Mouse (Mus musculus) lung, postnatal 36 days (tissue): ENCODE results near the gene Ptpra.

ENCODE experiments used
- DNase-seq: peaks from one replicate; pipeline ENCODE4 v3.0.0; 2022; ENCODE audit warnings: mixed read lengths

Gene Ptpra

DNA sequence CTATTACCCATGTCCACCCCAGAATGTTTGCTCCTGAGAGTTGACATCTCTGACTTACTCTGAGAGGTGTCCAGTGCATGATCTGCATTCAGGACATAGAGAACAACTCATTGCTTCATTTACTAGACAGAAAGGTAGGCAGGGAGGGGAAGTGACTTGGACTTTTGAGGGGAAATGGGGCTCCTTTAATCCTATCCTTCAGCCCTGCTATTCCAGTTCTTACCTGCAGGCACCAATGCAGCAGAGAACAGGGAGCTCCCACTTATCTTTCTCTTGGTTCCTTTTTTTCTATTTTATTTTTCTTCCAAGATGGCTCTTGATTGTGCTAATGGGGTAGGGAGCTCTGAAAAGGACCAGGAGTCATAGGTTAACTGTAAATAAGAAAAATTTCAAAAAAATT, 1.6 kb upstream of the Ptpra start:
- DNase-seq = no peak

DNA sequence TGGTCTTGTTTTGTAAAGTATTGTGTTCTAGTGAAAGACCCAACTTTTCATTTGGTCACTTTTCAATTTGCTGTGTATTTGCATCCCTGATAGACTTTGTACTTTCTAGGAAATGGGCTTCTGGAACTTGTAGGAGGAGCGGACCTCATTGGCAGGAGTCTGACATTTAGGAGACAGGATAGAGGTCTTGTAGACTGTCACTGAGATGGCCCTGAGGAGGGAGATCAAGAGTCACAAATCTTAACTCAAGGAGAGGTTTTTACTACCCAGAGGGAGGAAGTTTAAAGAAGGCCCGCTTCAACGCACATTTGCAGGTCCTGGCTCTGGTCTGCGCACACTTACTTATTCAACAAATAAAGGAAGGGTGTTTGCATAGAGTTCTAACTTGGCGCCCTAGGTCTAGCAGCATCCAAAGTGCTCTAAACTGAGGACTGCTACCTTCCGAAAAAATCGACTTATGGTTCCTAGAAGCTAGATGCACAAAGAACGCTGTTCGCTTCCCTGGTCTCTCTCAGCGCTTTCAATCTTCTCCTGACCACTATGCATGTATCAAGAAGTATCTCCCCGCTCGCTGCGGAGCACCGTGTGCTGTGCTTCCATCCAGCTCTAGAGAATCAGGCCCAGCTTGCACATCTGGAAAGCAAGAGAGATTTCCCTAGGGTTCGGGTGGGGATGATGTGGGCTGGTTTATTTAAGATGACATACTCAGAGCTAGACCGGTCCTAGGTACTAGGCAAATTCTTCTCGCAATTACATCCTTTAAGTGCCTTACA, 871 bp upstream of the Ptpra start:
- DNase-seq = no peak

DNA sequence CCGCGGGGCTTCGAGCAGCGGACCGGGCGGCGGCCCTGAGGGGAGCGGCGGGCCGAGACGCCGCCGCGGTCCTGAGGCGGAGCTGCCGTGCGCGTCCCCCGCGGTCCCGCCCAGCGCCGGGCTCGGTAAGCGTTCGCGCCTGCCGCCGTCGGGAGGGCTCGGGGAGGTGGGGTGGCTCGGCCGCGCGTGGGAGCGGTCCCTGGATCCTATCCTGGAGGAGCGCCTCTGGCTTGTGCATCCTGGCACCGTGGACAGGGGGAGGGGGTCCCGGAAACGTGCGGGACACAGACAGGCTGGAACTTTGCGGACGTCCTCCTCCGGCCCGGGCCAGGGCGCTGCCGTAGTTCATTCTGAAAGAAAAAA, 337 bp downstream of the Ptpra start:
- peak; percentile 69 for DNase-seq

DNA sequence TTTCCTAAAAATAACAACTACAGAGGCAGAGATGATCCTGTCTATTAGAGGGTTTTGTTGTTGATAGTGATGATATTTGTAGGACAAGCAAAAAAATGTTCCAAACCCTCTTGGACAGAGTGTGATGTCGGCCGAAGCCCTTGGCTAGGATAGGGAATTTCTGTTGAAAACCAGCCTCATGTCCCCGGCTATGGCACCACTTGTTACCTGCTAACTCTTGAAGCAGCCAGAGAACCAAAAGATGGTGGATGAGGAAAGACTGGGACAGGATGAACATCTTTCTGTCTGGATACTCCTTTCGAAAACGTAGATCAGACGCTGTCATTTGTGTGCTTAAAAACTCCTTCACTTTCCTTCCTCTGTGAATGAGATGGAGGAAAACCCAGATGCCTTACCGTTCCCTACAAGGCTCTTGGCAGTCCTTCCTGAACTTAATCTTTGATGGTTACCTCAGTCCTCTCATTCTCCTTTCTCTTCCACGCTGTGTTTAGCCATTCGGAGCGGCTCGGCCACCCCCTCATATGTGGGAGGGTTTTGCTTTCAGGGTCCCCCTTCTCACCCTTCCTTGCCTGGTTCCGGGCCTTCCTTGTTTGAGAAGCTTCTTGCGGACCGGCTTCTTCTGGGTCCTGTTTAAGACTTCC, 1.1 kb downstream of the Ptpra start:
- no peak for DNase-seq

DNA sequence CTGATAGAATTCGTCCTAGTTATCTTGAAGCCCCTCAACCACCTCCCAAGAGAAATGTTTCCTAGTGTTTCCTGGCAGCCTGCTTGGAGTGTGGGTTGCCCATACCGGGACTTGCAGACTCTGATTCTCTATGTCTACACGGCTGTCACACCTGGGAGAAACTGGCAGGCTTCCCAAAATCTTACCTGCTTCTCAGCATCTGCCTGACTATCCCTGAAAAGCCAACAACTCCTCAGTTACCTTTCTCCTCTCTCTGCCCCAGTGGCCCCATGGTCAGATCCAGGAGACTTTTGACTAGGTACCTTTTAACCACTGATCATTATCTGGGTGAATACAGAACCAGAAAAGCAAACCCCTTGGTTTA, 1.6 kb downstream of the Ptpra start:
- no peak for DNase-seq

DNA sequence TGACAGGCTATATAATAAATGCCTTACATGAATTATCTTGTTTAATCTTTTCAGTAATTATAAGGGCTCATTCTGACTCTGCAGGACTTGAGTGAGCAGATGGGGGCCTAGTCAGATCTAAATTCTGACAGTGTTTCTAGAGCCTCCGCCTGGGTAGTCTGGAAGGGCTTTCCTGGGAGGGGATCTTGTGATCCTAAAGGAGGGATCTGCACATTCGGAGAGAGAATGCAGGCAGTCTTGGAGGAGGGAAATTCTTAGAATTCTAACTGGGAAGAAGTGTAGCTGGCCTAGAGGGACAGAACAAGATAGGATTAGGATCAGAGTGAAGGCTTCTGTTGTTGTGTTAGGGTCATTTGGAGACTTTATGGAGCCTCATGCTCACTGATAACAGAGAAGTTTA, 2.2 kb downstream of the Ptpra start:
- DNase-seq = no peak

DNA sequence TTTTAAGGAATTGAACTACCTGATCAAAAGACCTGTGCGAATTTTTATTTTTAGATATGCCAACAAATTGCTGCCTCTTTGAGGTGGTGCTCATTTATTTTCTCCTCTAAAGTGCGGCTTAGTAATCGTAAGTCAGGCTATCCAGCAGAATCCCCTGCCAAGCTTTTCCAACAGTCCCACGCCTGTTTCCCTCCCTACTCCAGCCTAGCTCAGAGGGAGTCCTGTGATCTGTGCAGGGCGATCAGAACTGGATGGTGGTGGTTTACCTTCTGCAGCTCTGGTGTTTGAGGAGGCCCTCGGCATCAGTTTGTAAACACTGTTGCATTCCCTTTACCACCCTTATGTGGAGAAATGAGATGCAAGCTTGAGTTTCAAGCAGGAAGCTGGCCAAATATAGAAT, 3.3 kb downstream of the Ptpra start:
- DNase-seq = no peak

DNA sequence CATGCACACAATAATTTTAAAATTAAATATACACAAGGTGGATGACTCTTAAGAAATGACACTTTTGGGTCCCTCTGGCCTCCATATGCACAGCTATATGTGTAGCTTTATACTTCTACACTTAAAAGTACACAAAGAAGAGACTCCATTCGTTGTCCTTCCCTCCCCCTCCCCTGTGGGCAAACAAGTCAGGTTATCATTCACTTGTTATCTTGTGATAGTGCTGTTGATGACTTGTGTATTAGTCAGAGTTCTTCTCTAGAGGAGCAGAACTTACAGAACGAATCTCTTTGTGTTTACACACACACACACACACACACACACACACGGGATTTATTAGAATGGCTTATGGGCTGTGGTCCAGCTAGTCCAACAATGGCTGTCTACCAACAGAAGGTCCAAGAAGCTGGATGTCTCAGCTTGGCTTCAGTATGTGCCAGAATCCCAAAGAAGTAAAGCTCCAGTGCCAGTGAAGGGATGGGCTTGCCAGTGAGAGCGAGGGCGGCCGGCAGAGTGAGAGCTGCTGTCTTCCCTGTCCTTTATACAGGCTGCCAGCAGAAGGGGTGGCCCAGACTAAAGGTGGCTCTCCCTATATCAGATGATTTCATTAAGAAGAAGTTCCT, 4.8 kb downstream of the Ptpra start:
- DNase-seq = peak; percentile 24

DNA sequence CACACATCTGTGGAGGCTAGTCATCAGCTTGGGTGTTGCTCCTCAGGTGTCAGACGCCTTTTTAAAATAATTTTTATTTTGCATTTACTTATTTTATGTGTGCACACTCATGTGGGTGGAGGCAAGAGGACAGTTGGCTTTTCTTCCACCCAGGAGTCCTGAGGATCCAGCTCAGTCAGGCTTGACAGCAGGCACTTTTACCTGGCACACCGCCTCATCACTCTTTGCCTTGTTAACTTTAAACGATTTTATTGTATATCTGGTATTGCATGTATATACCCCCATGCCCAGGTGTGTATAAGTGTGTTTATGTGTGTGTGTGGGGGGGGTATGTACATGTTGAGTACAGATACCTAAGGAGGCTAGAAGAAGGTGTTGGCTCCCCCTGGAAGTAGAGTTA, 7.8 kb downstream of the Ptpra start:
- DNase-seq = no peak

DNA sequence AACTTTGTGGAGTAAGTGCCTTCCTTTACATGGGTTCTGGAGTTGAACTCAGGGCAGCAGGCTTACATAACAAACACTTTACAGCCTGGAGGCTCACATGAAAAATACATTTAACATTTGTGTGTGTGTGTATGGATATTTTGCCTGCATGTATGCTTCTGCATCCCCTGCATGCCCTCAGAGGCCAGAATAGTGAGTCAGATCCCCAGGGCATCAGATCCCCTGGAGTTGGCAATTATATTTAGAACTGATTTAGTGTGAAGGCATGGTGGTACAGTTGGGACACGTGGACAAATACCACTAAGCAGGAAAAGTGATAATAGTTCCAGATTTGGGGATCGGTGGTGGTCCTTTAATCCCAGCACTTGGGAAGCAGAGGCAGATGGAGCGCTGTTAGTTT, 9.5 kb downstream of the Ptpra start:
- DNase-seq = no peak

DNA sequence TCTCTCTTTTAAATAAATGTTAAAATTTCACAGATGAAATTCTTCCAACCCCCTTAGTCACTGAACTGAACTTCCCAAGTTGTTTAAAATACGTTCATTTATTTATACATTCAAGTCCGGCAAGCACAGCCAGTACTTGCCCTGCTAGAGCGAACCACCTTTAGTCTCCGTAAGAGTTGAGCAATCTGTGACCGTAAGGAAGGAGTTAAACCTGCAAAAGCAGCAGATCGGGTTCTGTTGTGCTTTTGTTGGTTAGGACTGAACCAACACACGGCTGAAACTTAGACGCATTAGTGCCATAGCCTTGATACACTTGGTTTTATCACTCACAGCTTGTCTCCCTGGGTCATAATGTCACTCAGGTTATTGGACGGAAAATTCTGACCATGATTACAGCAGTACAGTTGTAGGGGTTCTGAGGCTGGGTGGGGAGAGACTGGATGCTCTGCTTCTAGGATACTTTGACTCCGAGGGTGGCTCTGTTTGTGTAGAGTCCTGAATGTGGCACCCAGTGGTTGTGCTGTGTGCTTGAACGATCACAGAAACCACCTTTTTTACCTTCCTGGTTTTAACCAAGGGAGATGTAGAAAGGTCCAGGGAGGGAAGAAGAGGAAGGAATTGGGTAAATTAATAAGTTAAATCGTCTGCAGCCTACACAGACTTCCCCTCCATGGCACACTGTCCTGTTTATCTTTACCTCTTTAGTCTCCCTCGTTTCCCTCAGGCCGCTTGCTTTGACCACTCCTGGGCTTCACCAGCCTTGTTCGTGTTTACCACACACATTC, 11.4 kb downstream of the Ptpra start:
- no peak for DNase-seq

DNA sequence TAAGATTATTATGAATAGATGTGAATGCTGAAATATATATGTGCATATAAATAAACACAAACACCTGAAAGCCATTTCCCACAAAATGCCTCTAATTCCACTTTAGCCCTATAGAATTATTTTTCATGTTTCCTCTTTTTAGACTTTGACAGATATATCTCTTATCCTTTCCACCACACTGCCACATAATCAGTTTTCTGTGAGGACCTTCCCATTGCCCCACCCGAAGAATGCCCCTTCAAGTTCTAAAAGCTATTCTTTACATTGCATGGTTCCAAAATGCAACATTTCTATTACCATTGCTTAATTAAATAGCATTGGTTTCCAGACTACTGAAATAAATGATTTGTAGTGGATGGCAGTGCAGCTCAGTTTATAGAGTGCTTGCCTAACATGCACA, 16.4 kb downstream of the Ptpra start:
- DNase-seq = no peak

DNA sequence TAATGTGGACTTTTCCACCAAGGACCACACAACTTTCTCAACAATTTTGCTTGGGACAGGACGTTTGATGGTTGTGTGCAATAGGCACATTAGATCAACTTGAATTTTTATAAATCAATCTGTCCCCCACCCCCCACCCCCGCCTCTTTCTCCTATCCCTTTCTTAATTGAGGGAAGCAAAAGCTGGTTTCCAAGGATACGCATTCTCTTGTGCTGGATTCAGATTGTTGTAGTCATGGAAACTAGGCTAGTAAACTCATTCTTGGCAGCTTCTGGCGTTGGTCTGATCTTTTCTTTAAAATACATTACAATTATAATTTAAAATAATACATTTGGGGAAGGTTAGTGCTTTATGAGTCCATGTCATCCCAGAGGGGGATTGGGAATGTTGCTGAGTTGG, 19.3 kb downstream of the Ptpra start:
- DNase-seq = no peak

DNA sequence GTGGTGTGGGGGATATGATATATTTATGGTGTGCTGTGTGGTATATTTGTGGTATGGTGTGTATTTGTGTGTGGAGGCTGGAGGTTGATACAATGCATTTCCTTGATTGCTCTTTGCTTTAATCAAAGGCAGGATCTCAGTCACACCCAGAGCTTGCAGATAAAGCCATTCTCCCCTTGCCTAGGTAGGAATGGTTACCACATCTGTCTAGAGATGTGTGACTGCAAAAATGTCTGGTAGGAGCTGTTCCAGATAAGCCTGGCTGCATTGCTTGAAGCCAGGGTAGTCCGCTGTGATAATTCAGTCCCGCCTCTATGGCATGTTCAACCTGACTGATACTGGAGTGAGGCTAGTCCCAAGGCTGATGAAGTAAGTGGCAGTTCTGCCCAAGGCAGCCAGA, 19.9 kb downstream of the Ptpra start:
- no peak for DNase-seq

DNA sequence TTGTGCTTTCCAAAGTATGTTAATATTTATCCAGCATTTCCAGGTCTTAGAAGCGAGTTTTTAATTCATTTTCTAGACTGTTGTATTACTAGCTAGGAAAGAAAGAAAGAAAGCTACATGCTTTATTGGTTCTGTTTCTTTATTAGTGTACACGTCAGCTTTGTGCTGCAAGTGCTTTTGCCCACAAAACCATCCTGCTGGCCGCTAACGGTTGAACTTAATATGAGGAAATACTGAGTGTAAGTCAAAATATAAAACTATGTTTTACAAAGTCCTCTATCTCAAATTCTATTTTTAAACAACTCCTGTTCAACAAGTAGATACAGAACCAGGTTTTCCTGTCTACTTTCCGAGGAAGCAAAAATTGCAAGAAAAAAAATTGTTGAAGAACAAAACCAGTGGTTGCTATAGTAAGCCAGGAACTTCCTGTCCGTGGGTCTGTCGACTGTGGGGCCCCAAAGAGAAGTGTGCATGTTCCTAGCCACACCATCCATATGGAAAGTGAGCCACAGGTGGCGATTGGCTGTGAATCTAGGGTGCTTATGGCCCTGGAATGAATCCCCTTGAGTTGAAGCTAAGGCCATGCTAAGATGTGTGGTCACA, 22.9 kb downstream of the Ptpra start:
- DNase-seq = no peak

DNA sequence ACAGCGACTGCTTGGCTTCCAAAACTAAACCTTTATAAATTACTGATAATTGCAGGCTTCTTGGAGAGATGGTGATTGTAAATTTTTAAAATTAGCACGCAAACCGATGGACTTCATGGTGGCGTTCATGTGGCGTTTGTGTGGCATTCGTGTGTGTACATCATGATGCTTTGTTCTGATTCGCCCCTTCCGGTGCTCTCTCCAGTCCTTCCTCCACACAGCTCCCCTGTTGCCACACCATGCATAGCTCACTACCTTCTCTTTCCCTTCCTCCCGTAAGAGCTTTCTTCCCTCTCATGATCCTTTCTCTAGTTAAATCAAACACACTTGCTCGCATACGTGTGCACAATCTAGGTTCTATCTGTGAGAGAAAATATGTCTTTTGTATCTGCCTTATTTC, 25.7 kb downstream of the Ptpra start:
- no peak for DNase-seq

DNA sequence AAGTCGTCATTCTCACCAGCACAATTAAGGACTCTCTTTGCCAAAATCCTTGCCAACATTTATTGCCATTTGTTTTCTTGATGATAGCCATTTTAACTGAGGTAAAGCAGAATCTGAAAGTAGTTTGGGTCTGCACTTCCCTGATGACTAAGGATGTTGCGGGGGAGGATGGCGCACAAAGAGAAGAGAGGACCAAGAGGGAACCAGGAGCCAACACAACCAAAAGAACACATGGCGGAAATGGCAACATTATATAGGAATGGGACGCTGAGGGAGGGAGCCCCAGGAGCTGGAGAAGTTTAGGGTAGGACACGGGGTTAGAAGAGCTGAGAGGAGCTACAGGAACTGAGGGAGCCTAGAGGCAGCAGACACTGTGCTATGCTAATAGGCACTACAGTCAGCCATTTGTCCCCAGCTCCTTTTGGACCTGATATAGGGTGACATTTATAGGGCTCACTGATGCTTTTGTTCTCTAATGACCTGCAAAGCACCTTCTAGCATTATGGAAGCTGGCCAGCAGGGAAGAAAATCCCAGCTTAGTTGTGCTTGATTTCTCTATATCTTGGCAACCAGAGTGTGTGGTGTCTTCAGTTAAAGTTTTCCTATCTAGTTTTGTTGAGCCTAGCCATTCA, 26.7 kb downstream of the Ptpra start:
- DNase-seq = no peak

DNA sequence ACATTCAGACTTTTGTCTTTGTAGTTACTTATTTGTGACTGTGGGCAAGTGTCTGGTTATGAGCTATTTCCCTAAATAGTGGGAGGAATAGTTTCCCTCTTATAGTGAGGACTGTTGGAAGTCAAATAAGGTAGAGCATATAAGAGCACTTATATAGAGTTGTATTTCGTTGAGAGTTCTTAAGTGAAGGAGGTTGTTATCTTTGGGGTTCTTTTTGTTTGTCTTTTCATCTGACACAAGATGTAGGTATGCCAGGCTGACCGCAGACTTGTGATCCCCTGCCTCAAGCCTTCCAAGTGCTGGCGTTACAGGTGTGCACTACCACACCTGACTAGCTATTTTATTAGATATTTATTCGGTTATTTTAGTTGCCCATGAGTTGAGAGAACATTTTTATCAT, 32.1 kb downstream of the Ptpra start:
- DNase-seq = peak; percentile 25

DNA sequence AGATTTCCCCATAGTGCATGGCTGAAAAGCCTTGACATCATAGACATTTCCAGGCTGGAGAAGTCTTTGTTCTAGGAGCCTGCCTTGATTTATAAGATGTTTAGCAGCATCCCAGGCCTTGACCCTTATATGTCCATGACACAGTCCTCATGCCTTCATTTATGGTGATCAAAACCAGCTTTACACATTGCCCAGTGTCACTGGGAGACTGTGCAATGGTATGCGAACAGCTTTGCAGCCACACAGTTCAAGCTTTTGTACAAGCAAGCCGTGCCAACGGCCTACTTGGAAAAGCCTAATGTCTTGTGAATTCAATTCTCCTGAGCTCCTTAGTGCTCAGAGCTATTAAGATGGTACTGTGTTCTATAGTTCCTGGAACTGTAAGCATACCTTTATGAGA, 32.6 kb downstream of the Ptpra start:
- DNase-seq = no peak

DNA sequence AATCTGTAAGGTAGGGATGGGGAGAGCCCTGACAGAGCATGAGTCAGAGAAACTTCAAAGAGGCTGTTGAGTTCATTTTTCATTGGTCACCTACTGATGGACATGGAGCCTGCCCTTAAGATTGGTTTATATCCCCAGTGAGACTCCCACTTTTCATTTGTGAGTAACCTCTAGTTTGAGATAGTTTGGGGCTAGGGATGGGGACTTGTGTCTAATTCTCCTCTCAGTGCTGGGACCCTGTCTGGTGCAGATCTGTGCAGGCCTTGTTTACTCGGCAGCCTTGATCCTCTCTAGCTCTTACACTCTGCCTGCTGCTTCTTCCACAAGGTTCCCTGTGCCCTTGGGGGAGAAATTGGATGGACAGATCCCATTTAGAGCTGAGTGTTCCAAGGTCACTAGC, 34.1 kb downstream of the Ptpra start:
- no peak for DNase-seq

DNA sequence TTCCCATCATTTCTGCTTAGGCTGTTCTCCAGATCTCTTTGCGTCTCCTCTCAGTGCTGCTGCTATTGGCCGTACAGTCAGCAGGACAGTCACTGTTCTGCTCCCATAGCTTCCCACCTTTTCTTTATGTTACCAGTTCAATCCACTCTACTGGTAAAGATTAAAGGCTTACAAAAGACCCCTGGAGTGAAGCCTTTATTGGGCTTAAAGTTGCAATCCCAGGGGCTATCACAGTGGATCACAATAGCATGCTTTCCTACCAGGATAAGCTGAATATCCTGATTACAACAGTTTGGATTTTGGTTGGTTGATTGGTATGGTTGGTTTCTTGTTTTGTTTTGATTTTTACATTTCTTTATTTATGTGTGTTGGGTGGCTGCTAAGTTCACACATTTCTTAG, 37.9 kb downstream of the Ptpra start:
- no peak for DNase-seq

DNA sequence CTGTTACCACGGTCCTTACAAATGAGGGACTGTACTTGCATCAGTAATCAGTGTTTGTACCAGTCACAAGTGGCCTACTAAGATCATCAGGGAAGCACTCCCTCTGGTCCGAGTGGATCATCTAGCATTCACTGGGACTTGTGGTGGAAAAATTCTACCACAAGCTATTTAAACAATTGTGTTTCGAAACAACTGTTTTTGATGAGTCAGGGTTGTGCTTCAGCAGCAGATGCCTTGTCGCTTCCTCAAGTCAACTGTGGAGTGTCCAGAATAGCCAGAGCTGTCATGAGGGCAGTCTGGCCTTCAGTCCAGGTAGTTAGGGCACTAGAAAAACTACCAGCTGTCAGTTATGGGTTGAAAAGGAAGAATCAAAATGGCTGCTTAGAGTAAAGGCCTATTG, 38.5 kb downstream of the Ptpra start:
- peak; percentile 23 for DNase-seq

DNA sequence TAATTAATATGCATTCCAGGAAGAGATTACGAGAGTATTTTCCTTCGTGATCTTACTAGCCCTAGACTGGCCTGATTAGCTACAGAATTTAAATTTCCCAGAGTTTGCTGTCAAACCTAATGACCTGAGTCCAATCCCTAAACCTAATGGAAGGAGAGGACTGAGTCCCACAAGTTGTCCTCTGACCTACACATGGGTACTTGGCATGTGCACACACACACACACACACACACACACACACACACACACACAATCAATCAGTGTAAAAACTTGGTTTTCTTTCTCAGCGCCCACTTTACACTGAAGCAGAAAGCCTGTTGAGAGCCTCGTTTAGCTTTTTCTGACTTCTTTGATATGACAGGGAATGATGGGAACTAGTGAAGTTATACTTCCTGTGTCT, 41.1 kb downstream of the Ptpra start:
- no peak for DNase-seq
